Mouse (Mus musculus) heart, postnatal 0 days (tissue): ENCODE data around the gene Radil. TPM values are rescaled to one million over a fixed set of nuclear protein-coding genes. Genes with fewer than 3 reads are reported as not detected.

ENCODE experiments used
- ATAC-seq: fragments of 200-750 bp; cut with Nextera tagmentation; 2 replicates; pipeline ENCODE4 v1.8.0; 2017; ENCODE audit warnings: low read depth, moderate number of reproducible peaks, moderate library complexity; ENCODE audit not compliant: insufficient read depth
- DNase-seq: peaks from one replicate; pipeline ENCODE4 v3.0.0-alpha.2; 2016; ENCODE audit warnings: low spot score
- H3K27ac ChIP-seq: fragments of 300-500 bp; sonication (generic); 2 replicates; pipeline ENCODE4 v1.5.1; 2014; ENCODE audit warnings: low read depth, mild to moderate bottlenecking
- H3K27me3 ChIP-seq: fragments of 300-500 bp; sonication (generic); 2 replicates; pipeline ENCODE4 v1.6.1; 2014; ENCODE audit warnings: low read length, mixed read lengths; ENCODE audit not compliant: control insufficient read depth, insufficient read depth
- H3K36me3 ChIP-seq: fragments of 300-500 bp; sonication (generic); replicated peaks from 2 replicates; pipeline ENCODE4 v1.6.1; 2014; ENCODE audit warnings: low read length, mixed read lengths; ENCODE audit not compliant: control insufficient read depth, insufficient read depth
- H3K4me1 ChIP-seq: fragments of 300-500 bp; sonication (generic); 2 replicates; pipeline ENCODE4 v1.6.1; 2014; ENCODE audit warnings: antibody characterized with exemption; ENCODE audit not compliant: control insufficient read depth, insufficient read depth
- H3K4me2 ChIP-seq: fragments of 300-500 bp; sonication (generic); 2 replicates; pipeline ENCODE4 v1.6.1; 2014; ENCODE audit warnings: low read depth, mild to moderate bottlenecking, low read length, moderate library complexity
- H3K4me3 ChIP-seq: fragments of 300-500 bp; sonication (generic); 2 replicates; pipeline ENCODE4 v1.5.1; 2014; ENCODE audit warnings: low read depth, low read length
- H3K9ac ChIP-seq: fragments of 300-500 bp; sonication (generic); replicated peaks from 2 replicates; pipeline ENCODE4 v1.6.1; 2014; ENCODE audit warnings: low read depth, low read length, mixed read lengths
- H3K9me3 ChIP-seq: fragments of 300-500 bp; sonication (generic); replicated peaks from 2 replicates; pipeline ENCODE4 v1.6.1; 2016; ENCODE audit warnings: low read length; ENCODE audit not compliant: control insufficient read depth
- CTCF ChIP-seq: IDR thresholded peaks from 2 replicates; pipeline ENCODE4 v1.5.1; 2016; ENCODE audit warnings: antibody characterized with exemption, control low read depth, low read depth
- EP300 ChIP-seq: IDR thresholded peaks from 2 replicates; pipeline ENCODE4 v1.6.1; 2016; ENCODE audit warnings: antibody characterized with exemption, low read depth
- WGBS: fragments of 180-500 bp; shearing (Covaris S2); extraction: QIAGEN DNeasy Blood & Tissue Kit; methylation state at CpG from one replicate; pipeline ENCODE4 v1.1.7; 2014; 5-methylcytosine and 5-hydroxymethylcytosine counted together
- polyA plus RNA-seq: library from polyadenylated mRNA; unstranded; fragments of >200 nt; fragmentation: Nextera tagmentation; extraction: Ambion mirVana; gene quantifications from 2 replicates; pipeline ENCODE4 v1.2.1, GENCODE M21; 2015
- total RNA-seq: library from RNA; depleted of rRNA; stranded (reverse); fragments of >200 nt; gene quantifications from 2 replicates; pipeline ENCODE4 v1.2.3, GENCODE M21; 2014; ENCODE audit warnings: low replicate concordance

Radil gene
- total and polyA plus RNA-seq, 2 experiments from 2014 or later, result 2.9 to 4.3 TPM

DNA sequence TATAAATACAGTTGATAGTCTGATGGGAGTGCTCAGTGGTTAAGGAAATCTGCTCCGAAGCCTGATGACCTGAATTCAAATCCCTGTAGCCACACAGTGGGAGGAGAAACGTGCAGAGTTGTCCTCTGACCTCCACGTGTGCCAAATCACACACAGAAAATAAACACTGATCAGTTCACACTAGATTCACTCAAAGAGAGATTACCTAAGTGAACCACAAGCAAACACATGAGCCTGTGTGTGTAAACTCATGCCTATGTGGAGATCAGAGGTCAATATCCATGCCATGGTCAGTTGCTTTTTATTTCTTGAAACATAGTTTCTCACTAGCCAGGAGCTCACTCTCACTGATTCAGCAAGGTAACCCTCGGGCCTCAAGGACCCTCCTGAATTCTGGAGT is 30.5 kb downstream of the Radil start:
- Histone ChIP-seq H3K9me3 (no peaks in the 10 kb centered on the region), H3K9ac (no peak overlapping the region), H3K36me3 (no peaks in the 10 kb centered on the region), H3K4me1 (peaks cover 22% of the 10 kb centered on the region), H3K4me3 (no peak overlapping the region), H3K27me3 (no peaks in the 10 kb centered on the region), H3K4me2 (no peak overlapping the region), H3K27ac (no peak overlapping the region)
- DNase-seq, result no peak
- ATAC-seq, result no peak
- TF ChIP-seq CTCF, result no peak
- TF ChIP-seq EP300, result no peak
- 81% methylated on average over 4 of the region's 4 CpGs for whole genome bisulfite sequencing

DNA sequence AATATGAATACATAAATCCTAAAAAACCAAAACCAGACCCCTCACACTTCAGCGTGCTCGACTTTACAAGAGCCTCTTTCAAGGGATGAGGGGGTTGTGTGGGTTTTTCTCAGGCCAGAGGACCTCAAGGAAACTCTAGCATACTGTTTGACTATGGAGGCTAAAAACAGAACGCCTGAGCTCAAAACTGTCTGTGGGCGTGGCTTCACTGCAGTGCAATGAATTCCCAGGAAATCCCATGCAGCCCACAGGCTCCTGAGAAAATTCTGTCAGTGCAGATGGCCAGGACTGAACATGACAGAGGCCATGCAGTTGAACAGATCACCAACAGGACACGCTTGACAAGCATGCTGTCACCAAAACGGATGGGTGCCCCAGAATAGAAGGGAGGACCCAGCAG is 31.9 kb downstream of the Radil start:
- no peak for ATAC-seq
- Histone ChIP-seq H3K36me3 (no peaks in the 10 kb centered on the region), H3K9me3 (no peaks in the 10 kb centered on the region), H3K27me3 (no peaks in the 10 kb centered on the region), H3K4me2 (no peak overlapping the region), H3K4me3 (no peak overlapping the region), H3K27ac (peak overlapping the region; percentile 20; the same call in 1 of the 2 replicates), H3K4me1 (peaks cover 10% of the 10 kb centered on the region; the same call in 1 of the 2 replicates), H3K9ac (no peak overlapping the region)
- WGBS, result 29% methylated on average over 6 of the region's 6 CpGs
- TF ChIP-seq EP300 (no peak), CTCF (no peak)
- no peak for DNase-seq

DNA sequence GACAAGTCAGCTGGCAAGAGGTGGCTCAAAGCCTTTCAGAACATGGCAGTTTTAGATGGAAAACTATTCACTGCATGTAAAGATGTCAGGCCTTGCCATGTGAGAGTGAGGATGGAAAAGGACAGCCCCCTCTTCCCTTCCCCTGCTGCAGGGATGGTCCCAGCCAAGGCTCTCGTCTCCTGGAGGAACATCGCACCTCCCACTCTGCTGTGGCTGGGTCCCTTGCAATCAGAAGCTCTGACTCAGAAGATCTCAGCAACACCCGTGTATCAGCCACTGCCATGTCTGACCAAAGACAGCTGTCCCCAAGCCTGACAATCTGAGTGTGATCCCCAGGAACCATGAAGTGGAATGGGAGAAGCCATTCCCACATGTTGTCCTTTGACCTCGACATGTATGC is 38.8 kb downstream of the Radil start:
- ATAC-seq, result no peak
- no peak for TF ChIP-seq CTCF
- TF ChIP-seq EP300, result no peak
- DNase-seq, result no peak
- Histone ChIP-seq H3K9me3 (no peaks in the 10 kb centered on the region), H3K9ac (no peak overlapping the region), H3K4me3 (no peak overlapping the region), H3K27ac (no peak overlapping the region), H3K4me1 (peaks cover 9% of the 10 kb centered on the region), H3K4me2 (no peak overlapping the region), H3K36me3 (no peaks in the 10 kb centered on the region), H3K27me3 (no peaks in the 10 kb centered on the region)
- WGBS, result 65% methylated on average over 4 of the region's 4 CpGs

DNA sequence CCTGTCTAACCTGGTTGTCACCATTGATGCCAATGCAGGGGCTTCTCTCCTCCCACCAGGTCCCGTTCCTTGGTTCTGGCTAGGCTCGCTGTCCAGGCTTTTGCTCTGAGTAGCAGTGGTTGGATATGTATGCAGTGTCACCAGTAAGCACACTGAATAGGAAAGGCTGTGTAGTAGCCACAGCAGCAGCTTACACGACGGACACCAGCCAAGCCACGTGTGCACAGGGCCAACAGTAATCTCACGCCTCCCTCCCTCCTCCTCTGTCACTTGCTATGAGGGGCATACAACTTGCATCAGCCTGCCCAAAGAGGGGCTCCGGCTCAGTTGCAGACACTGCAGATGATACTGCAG is 40.9 kb downstream of the Radil start:
- H3K4me1 ChIP-seq, result peaks cover 9% of the 10 kb centered on the region
- no peaks in the 10 kb centered on the region for H3K9me3 ChIP-seq
- no peaks in the 10 kb centered on the region for H3K36me3 ChIP-seq
- no peaks in the 10 kb centered on the region for H3K27me3 ChIP-seq
- H3K4me3 ChIP-seq, result no peak overlapping the region
- TF ChIP-seq EP300, result no peak
- TF ChIP-seq CTCF, result no peak
- DNase-seq, result no peak
- 0 out of 2 replicates have a peak overlapping the region, but pooled peaks have one; percentile 29 for H3K9ac ChIP-seq
- H3K4me2 ChIP-seq, result no peak overlapping the region
- no peak overlapping the region for H3K27ac ChIP-seq
- 61% methylated on average over 7 of the region's 7 CpGs for WGBS
- ATAC-seq, result no peak

DNA sequence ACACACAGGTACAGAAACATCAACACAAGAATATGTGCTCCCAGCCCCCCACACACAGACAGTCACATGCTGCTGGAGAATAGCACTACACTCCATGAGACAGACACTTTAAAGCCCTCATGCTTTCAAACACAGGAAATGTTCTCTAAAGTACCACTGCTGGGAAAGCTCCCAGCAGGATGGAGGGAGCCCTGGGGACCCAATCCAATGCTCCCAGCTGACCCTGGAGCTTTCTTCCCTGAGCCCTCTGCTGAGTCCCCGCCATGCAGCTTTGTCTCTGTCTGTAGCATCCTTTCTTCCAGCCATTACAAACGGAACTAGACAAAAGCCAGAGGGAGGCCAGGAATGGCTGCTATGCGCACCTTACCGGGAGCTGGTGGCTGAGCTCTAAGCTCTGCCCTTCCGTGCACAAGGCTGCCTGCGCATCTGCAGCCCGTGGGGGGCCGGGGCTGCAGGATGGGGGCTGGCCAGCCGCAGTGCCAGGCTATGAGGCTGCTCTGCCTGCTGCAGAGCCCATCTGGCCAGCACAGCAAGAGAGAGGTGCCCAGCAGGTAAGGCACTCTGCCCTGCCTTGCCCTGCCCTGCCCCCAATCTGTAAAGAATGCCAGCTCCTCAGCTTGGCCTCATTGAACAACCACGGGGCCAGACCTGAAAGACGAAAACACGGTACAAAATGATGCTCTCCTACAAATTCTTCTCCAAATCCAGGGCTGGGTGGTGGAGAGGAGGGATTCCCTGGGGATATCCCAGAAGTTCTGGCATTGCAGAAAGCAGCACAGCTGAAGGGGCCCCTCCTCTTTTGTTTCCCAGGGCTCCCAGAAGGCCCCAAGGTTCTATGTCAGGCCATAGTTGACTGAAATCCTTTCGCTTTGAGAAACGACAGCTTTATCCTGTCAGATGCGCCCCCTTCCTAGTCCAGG is 41.5 kb downstream of the Radil start:
- H3K9ac ChIP-seq, result peak overlapping the region; percentile 29; the same call in 1 of the 2 replicates
- peak overlapping the region; percentile 30; the same call in 1 of the 2 replicates for H3K4me2 ChIP-seq
- 24% methylated on average over 15 of the region's 15 CpGs for WGBS

More for the DNA sequence above, 41.5 kb downstream of the Radil start:
- no peak overlapping the region for H3K4me3 ChIP-seq
- H3K27ac ChIP-seq, result 0 out of 2 replicates have a peak overlapping the region, but pooled peaks have one; percentile 34
- no peaks in the 10 kb centered on the region for H3K27me3 ChIP-seq
- ATAC-seq (no peak; the same call in 1 of the 2 replicates), DNase-seq (no peak)
- H3K36me3 ChIP-seq, result no peaks in the 10 kb centered on the region
- no peaks in the 10 kb centered on the region for H3K9me3 ChIP-seq
- TF ChIP-seq CTCF (no peak), EP300 (no peak)
- peaks cover 9% of the 10 kb centered on the region for H3K4me1 ChIP-seq
